Mouse (Mus musculus) granulocyte monocyte progenitor cell, adult 5-6 weeks (primary cell): Measurements from ENCODE around the gene Grhl1. TPM values are rescaled to one million over a fixed set of nuclear protein-coding genes. Genes with fewer than 3 reads are reported as not detected.
A peak's percentile ranks its signal among the peaks of the same experiment; 100 is the strongest.
"Not testable (repeated sequence)": the region's sequence is repeated elsewhere in the genome, so short reads cannot be mapped to it uniquely, and the experiment has no call there.

Experiments used
- ATAC-seq: replicated peaks from 2 replicates; pipeline ENCODE4 v1.8.0; 2016; ENCODE audit warnings: mild to moderate bottlenecking, moderate TSS enrichment, inconsistent platforms; ENCODE audit not compliant: poor library complexity, severe bottlenecking
- total RNA-seq, 2 experiments: library from RNA; stranded (forward) in 1 of 2; stranded (reverse) in 1 of 2; fragments of 200-712, 200-1000 nt in 1 of 2; fragments of >200 nt in 1 of 2; fragmentation: Nextera tagmentation in 1 of 2; gene quantifications; 2 replicates each; pipeline ENCODE4 v1.2.3; 2014 to 2017

The Grhl1 gene
- total RNA-seq (2014; fragmentation: Nextera tagmentation) = 0.53 TPM in 1 of 2 replicates, not detected in the other
- total RNA-seq (2017) = 0.62 and 0.73 TPM in 2 replicates

DNA sequence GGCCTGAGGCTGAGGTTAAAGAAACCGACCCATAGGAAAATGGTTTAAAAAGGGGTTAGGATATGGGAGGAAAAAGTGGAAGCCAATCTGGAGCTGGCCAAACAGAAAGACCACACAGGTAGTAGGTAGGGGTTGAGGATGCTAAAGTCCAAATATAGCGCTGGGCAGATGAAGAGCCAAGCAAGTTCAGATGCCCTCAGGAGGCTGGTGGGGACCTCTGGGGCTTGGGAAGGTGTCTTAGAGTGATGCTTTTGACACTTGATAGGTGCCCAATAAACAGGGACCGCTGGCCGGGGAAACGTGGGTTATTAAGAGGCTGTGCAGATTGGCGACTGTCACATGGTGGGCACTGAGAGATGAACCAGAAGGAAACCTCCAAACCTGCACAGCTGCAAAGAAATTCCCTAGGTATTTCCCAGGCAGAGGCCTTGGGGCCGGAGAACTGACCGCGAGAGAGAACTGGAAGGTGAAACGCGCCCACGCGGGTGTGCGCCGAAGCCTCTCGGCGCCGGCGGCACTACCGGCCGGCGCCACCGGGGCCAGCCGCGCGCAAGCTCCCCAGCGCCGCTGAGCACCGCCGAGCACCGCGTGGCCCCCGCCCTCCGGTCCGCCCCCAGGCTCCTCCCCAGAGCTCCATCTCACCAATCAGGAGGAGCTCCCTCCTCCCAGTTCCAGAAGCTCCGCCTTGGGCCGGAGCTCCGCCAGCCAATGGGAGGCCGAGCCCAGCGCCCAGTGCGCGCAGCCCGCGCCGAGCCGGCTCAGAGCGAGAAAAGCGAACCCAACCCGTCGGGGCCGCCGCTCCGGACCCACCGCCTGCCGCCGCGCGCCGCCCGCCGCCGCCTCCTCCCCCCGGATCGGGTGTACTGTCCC, at the start of gene Grhl1:
TSS of gene Grhl1 (plus strand) at position 761 of the 870 bp plus-strand sequence.
- peak; percentile 100 for ATAC-seq

DNA sequence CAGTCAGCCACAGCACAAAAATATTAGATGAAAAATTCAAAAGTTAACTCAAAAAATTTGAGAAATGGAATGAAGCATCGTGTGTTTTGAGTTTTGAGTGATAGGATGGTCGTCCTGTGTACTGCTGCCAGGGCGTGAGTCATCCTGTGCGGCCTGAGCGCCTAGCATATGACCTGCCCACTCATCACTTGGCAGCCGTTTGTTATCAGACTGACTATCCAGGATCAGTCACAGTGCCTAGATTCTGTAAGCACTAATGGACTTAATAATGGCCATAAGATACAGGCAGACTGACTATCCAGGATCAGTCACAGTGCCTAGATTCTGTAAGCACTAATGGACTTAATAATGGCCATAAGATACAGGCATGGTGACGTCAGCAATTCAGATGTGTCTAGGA, 47.0 kb upstream of the Grhl1 start:
- not testable (repeated sequence) for ATAC-seq

DNA sequence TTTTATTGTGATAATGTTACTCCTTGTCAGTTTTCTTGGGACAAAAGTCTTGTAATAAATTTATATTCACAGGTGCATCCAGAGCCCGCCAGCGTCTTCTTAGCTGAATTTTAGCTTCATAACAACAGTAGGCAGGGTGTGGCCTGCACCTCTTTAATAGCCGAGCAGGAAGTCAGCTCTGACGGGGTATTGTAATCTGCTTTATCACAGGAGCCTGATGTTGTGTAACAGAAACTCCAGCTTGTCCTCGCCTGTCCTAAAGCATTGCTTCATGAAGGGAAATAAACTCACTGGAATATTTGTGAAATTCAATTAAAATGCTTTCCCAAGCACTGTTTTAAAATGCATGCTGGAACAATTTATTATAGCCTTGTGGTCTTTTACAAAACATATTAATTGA, 35.7 kb upstream of the Grhl1 start:
- peak; percentile 65 for ATAC-seq

DNA sequence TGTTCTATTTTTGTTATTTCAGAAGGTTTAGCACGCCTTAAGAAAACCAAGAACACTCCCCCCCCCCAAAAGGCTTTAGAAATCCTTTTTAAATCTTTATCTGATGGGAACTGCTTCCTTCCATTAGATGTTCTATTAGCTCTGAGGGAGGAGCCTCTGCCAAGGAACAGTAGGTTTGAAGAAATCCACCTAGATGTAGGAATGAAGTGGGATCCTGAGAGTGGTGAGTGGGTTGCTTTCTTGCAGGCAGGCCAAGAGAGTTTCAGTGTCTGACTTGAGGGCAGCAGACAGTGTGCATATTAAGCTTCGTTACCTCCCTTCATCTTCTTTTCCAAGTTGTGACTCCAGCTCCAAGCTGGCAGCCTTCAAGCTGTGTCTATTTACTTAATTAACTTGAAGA, 34.9 kb upstream of the Grhl1 start:
- ATAC-seq = no peak

DNA sequence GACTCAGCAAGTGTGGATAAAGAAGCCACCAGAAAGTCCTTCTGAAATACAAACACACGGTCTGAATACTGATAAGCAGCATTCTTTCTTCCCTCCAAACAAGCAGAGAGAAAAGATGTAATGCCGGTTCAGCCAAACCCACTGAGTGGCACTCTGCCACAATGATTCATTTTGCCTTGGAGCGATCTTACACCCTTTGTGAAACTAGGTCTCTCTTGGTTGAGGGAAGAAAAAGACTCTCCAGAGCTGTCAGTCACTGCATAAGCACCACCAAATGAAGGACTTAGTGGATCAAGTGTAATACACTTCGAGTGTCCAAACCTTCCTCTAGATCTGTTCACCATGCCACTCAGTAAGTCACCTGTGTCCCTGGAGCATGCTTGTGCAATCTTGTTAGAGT, 34.1 kb upstream of the Grhl1 start:
- no peak for ATAC-seq

DNA sequence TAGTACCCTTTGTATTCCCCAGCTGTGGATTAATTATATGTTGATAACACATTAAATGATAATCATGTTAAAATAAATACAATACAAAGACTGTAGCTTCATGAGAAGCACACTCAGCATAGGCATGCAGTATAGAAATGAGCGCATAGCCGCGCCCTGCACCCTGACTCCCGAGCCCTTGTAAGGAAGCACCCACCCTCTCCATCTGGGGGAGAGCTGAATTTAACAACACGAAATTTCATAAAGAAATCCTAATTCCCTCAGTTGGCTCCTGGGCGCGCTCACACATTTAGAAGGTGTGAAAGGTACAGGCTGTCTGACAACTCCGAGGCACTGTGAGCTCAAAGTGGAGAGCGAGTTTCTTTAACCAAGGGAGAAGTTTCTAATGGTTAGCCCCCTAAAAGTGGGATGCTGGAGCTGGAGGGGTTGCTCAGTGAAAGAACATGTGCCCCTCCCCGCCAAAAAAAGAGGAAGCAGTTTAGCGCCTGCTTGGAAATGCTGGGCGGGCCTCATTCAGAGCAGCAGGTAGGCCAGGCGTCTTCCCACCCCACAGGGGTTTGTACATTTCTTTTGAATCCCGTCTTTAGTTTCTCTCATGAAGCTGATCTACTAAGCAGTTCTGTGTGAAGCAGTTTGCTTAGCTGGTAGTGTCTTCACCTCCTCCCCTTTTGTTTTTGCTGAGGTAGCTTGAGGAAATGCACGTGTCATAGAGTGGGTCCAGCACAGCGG, 30.5 kb upstream of the Grhl1 start:
- ATAC-seq = peak; percentile 62

DNA sequence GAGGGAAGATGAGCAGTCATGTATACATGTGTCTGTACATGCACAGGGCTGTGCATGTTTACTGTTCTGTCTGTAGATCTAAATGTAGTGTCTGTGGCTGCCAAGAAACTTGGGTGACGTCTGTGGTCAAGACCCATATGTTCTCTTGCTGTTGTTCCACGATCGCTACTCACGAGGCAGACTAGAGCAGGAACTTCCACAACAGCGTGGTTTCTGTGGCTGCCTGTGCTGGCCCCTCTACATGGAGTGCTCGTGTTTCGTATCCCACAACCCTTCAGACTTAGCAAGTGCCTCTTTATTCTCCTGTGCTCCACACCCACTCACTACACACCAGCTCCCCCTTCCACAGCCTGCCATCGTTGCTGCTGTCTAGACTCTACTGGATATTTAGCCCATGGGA, 24.4 kb upstream of the Grhl1 start:
- peak; percentile 46; the same call in 1 of the 2 replicates for ATAC-seq

DNA sequence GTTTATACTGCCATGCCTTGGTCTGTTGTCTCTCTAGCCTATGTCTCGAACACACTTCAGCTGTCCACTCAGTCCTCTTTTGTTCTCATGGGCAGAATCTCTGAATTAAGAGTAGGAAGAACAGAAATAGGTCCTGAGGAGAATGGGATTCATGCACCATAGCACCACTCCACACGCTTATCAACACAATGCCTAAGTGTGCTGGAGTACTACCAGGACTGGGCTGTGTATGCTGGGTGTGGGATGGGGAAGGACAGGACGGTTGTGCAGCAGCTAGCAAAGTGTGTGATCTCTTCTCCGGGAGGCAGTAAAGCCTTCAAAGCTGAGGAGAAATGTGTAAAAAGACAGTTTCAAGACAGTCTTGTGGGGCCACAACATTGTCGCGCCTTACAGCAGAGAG, 23.2 kb upstream of the Grhl1 start:
- no peak for ATAC-seq

DNA sequence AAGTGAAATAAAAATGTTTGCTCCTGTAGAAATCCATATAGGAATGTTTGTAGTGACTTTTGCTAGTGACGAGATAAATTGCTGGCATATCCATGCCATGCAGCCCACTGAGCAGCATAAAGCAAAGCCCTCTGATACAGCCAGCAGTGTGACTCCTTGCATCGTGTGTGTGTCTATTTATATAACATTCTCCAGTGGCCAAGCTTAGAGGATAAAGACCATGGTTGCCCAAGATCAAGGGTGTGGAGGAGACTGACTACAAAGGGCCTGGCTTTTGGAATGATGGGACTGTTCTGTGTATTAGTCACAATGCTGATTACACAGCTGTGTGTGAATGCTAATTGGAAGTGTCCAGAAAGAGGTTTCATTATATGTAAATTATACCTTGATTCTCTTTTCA, 19.6 kb upstream of the Grhl1 start:
- ATAC-seq = no peak

DNA sequence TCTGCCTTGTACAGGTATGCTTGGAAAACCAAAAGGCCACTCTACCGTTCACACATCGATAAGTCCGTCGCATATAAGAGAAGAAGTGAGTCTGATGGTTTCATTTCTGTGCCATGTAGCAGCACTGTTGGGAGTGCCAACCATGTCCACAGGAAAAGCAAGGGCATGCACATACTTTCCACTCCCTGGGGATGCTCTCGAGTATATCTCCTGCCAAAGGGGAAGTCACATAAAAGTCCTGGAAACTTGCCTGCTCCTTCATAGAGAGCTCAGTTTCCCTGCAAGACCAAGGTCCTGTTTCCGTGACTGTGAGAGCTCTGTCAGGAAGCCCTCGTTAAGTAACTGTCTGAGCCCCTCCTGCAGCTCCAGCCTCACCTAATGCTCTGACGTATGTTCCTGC, 16.1 kb upstream of the Grhl1 start:
- no peak for ATAC-seq

DNA sequence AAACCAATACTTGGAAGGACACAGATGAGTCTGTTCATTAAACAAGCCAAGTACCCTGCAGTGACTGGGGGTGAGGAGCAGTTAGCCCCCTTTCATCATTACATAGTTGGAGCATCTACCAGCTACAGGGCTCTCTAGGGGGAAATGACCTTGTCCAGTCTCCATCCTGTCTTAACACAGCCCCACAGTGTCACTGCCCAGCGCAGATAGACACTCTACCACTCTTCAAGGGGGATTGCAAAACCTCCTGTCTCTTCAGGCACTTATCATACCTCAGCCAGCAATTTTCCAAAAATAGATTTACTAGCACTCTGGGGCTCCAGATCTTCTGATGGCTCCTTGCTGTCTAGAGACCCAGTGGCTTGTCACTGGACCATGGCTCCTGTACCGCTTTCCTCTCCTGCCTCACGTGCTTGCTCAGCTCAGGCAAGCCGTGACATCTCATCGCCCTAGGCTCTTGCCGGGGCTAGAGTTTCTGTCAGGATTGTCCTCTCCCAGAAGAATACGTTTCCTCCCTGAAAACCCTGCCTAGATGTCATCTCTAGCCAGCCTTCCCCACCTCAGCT, 8.6 kb upstream of the Grhl1 start:
- ATAC-seq = no peak

DNA sequence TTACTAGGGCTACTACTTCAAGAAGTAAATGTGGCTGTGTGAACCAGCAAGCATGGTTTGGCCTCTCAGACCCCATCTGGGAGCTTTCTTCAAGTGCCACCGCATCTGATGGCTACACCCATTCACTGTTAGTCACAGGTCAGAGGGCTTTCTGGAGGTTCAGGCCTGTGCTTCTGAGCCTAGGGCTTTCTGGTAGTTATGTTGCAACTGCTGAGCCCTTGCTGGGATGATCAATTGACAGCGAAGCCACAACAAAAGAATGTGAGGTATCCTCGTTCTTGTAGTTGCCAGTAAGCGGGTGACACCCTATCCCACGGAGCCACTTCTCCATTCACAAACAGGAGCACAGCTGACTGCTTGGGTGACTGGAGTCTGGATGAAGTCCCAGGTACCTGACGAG, 6.8 kb upstream of the Grhl1 start:
- no peak for ATAC-seq

DNA sequence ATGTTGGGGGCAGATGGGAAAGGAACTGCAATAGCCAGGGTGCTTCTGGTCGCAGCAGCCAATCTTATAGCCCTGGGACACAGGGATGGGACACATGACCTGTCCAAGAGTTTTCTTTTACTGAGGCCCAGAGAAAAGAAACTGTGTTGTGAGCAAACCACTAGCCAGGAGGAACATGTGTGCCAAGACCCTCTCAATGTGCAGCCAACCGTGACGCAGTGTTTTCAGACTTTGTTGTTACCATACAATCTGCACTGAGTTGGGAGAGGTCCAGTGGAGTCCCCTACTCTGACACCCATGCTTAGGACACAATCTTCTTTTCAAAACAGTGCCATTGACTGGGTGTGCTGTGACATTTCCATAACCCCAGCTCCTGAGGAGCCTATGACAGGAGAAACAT, 4.5 kb upstream of the Grhl1 start:
- no peak for ATAC-seq

DNA sequence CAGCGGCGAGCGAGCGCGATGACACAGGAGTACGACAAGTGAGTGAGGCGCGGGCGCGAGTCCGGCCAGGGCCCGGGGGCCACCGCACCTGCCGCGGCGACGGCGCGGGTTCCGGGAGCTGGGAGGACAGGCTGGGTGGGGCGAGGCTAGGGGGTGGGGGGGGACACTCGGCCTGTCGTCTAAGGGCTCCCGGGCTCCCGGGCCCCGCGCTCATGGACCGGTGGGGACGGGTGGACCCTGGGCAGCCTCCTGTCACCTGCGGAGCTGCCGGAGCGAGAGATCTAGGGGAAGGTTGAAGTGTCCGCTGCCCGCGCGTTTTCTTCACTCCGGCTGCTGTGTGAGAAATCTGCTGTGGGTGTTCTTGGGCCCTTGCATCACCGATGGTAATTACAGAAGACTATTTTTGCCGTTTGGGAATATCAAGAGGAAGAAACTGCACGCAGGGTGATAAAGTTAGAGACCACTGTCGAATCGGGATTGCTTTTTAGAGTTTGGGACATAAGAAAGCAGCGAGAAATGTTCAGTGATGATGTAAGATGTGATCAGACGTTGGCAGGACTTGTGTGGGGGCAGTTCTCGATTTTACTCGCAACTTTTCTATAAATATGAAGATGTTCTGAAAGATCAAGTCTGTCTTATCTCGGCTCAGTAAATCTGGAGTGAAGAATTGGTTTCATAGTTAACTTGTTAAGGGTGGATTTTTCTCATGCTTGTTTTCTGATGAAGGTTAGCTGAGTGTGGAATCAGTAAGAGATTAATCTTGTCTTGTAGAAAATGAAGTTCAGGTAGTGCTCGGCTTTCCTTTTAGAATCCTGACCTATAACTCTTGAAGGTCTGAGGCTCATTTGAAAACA, 565 bp downstream of the Grhl1 start:
- peak; percentile 10 for ATAC-seq

DNA sequence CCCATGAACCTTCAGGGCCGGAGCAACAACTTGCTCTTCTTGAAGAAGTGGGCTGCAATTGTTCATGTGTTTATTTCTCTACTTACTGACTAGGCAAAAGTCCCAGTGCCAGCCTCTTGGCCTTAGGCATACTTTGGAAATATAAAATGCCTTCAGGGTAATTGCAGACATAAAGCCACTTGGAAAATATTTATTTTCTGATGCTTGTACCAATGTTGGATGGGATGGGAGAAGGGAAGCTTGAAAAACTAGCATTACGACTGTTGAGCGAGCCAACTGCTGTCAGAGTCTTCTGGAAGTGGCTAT, 1.1 kb downstream of the Grhl1 start:
- no peak for ATAC-seq

DNA sequence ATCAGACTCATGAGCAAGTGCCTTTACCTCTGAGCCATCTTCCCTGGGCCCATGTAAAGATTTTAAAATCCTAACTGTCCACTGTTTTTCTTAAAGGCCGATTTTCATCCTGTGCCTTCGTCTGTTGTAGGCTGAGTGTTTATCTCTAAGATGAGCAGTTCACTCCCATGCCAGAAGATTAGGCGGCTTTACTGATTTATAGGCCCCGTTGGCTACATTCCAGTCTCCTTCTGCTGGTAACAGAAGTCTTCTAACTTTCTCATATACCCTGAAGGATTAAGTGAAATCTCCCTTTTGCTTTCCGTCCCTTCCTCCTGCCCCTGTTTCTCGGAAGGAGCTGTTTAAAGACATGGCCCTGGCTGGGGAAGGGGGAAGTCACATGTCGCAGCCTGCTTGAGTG, 2.8 kb downstream of the Grhl1 start:
- ATAC-seq = no peak

DNA sequence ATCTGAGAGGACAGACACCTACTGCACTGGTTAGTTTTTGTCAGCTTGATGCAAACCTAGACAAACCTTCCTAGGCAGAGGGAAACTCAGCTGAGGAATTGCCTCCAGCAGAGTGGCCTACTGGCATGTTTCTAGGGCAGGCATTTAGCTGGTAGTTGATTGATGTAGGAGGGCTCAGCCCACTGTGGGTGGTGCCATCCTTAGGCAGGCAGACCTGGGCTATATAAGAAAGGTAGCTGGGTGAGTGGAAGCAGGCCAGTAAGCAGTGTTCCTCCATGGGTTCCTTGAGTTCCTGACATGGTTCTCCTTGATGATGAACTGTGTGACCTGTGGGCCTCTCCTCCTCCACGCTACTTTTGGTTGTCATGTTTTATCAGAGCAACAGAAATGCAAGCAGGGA, 8.4 kb downstream of the Grhl1 start:
- ATAC-seq = no peak

DNA sequence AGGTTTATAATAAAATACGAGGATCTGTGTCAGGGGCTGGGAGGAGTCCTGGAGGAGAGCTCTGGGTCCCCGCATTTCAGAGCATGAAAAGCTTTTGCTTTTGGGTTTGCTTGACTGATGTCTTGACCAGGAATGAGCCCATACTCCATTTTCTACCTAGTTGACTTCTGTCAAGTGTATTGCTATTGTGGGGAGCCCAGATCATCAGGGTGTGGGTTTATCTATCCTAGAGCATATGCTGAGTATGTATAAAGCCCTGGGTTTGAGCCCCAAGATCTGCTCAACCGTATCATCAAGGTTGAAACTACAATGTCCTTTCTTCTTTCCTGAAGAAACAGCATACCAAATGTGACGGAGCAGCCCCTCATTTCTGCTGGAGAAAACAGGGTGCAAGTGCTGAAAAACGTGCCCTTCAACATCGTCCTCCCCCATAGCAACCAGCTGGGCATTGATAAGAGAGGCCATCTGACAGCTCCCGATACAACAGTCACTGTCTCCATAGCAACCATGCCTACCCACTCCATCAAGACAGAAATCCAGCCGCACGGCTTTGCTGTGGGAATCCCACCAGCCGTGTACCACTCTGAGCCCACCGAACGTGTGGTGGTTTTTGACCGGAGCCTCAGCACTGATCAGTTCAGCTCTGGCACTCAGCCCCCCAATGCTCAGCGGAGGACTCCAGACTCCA, 9.1 kb downstream of the Grhl1 start:
- no peak for ATAC-seq

DNA sequence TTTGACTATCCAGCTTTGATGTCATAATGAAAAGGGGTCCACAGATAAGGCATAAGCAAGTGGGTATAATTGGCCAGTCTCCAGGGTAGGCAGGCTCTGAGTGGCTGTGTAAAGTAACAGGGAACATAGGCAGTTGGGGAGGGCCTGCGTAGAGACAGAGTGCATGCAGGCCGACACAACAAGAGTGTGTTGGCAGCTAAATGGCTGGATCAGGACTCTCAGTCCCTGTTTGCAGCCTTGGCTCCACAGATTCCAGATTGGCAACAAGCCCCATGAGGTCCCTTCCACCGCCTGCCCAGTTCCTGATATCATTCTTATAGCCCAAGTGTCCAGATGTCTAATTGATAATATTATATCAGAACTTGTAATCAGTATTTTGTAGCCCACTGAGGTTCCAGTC, 11.6 kb downstream of the Grhl1 start:
- no peak for ATAC-seq

DNA sequence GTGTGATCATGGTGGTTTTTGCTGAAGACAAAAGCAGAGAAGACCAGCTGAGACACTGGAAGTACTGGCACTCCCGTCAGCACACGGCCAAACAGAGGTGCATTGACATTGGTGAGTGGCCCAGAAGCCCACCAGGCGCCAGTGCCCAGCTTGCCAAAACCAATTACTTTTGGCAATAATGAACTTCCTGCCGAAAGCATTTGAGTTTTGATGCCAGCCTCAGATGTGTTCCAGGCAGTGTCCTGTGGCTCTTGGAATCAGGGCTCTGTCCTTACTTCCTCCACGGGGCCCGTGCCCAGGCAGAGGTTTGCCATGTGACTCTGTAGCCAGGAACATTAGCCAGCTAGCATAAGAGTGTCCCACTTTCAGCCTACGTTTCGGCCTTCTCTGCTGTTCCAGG, 12.8 kb downstream of the Grhl1 start:
- no peak for ATAC-seq
